Mouse (Mus musculus) MEL (cell line): ENCODE results near the gene 4833439L19Rik.

Experiments used
- CTCF ChIP-seq, 3 experiments: IDR thresholded peaks in 2 of 3; conservative IDR thresholded peaks in 1 of 3; 2 replicates each; pipeline ENCODE4 v1.5.1; 2011 to 2012; ENCODE audit warnings: low read length in 3 of 3, low read depth in 2 of 3, mild to moderate bottlenecking in 2 of 3, improper control_type of control experiment in 1 of 3, inconsistent platforms in 1 of 3, mixed read lengths in 1 of 3, moderate library complexity in 1 of 3; ENCODE audit not compliant: control insufficient read depth in 1 of 3, insufficient read depth in 1 of 3, poor library complexity in 1 of 3, severe bottlenecking in 1 of 3
- MXI1 ChIP-seq: IDR thresholded peaks from 2 replicates; pipeline ENCODE4 v1.6.1; 2011; ENCODE audit warnings: mild to moderate bottlenecking, low read depth, low read length, improper control_type of control experiment
- MYC ChIP-seq: IDR thresholded peaks from 2 replicates; pipeline ENCODE4 v1.6.1; 2011; ENCODE audit warnings: low read depth, mild to moderate bottlenecking, low read length, improper control_type of control experiment, moderate library complexity
- POLR2A ChIP-seq, 2 experiments: IDR thresholded peaks; 2 replicates each; pipeline ENCODE4 v1.6.1; 2011 to 2012; ENCODE audit warnings: low read length in 2 of 2, mild to moderate bottlenecking in 2 of 2, control low read depth in 1 of 2, improper control_type of control experiment in 1 of 2, low read depth in 1 of 2, moderate library complexity in 1 of 2; ENCODE audit not compliant: control insufficient read depth in 1 of 2, insufficient read depth in 1 of 2, poor library complexity in 1 of 2
- UBTF ChIP-seq: IDR thresholded peaks from 2 replicates; pipeline ENCODE4 v1.6.1; 2012; ENCODE audit warnings: low read depth, mild to moderate bottlenecking, inconsistent platforms, low read length, improper control_type of control experiment, moderate library complexity, borderline replicate concordance; ENCODE audit not compliant: insufficient read depth
- USF2 ChIP-seq, 2 experiments: IDR thresholded peaks; 2 replicates each; pipeline ENCODE4 v1.6.1; 2011 to 2012; ENCODE audit warnings: improper control_type of control experiment in 2 of 2, low read length in 2 of 2, borderline replicate concordance in 1 of 2, inconsistent platforms in 1 of 2, low read depth in 1 of 2, mild to moderate bottlenecking in 1 of 2; ENCODE audit not compliant: insufficient read depth in 1 of 2

- no peak for TF ChIP-seq UBTF
- TF ChIP-seq USF2 (IDR thresholded peaks at IDR 0.05; ENCODE audit: borderline replicate concordance in 1 of 2, insufficient read depth in 1 of 2, low read depth in 1 of 2, low read length in 2 of 2): no peak
- no peak for TF ChIP-seq MYC
- no peak for TF ChIP-seq CTCF (IDR thresholded peaks at IDR 0.05 in 2 of 3, conservative IDR thresholded peaks at IDR 0.05 in 1 of 3; ENCODE audit: control insufficient read depth in 1 of 3, insufficient read depth in 1 of 3, low read depth in 2 of 3, low read length in 3 of 3, poor library complexity in 1 of 3, severe bottlenecking in 1 of 3)
- TF ChIP-seq MXI1: no peak
- TF ChIP-seq POLR2A (IDR thresholded peaks at IDR 0.05; ENCODE audit: control insufficient read depth in 1 of 2, insufficient read depth in 1 of 2, low read depth in 1 of 2, low read length in 2 of 2, poor library complexity in 1 of 2): no peak; a peak in 1 of 4 replicates
Measured at GRCm38 (mm10) chr13:54582860-54583259, 17.6 kb upstream of the 4833439L19Rik start.
